Mouse (Mus musculus) brain, embryonic 14.5 days (tissue): ENCODE results near the gene Nt5c1a.

Experiments used
- CTCF ChIP-seq: fragments of 200-500 bp; IDR thresholded peaks from 2 replicates; pipeline ENCODE4 v1.5.1; 2012; ENCODE audit warnings: inconsistent platforms, mild to moderate bottlenecking, moderate library complexity, borderline replicate concordance; ENCODE audit not compliant: insufficient read depth, insufficient read length; ENCODE audit errors: extremely low read depth
- POLR2A ChIP-seq: fragments of 200-500 bp; IDR thresholded peaks from 2 replicates; pipeline ENCODE4 v1.6.1; 2012; ENCODE audit warnings: mild to moderate bottlenecking, inconsistent platforms, borderline replicate concordance; ENCODE audit not compliant: poor library complexity, insufficient read depth, insufficient read length, severe bottlenecking; ENCODE audit errors: extremely low read depth

DNA sequence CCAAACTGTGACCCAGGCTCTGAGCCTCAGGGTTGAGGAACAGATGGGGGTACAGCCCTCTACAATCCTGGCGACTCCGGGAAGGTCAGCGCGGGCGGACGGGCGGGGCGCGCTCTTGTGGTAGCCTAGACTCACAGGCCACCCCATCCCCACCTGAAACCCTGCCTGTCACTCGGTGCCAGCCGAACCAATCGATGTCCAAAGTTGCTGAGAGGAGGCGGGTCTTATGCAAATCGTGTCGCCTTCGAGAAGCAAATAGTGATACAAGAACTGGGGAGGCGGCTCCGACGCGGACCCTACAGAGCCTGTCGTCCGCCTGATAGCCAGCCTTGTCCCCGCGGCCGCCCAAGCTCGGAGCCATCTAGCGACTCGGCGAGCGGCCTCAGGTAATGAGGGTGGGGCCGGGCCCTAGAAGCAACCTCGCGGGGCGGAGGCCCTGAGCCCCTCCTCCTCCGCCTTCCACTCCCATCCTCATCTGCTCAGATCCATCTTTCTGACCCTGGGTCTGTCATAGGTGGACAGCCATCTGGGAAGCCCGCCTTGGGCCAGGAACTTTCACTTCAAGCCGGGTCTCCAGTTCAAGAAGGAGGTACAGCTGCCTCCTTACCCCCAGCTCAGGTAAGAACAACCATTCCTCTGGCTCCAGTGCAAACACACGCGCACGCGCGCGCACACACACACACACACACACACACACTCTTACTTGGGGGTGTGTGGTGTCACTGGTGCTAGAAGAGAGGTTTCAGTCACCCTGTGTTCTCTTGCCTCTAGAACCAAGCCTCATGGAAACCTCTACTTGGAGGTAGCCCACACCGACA is 17.9 kb upstream of the Nt5c1a start:
- TF ChIP-seq CTCF (no peak), POLR2A (no peak)
